Mouse (Mus musculus): ENCODE measurements at regions not wholly inside any gene's neighbourhood (a gene's known extent, or its start where the extent isn't known, plus 50 kb on each side); places are given as distances from the start of the nearest gene placed in this dataset.

- intact Hi-C loops (cut with DNase I; ENCODE audit: low total_unique reads) = no loop called here
- DNase-seq = no peak
These were observed 91.5 kb upstream of the Bach2 start for GRCm38 (mm10) chr4:32147146-32147545.

GRCm38 (mm10) chr4:32148597-32148996, 90.0 kb upstream of the Bach2 start:
- intact Hi-C loops (cut with DNase I; ENCODE audit: low total_unique reads) = no loop called here
- no peak for DNase-seq

GRCm38 (mm10) chr4:32149171-32149570, 89.4 kb upstream of the Bach2 start:
- intact Hi-C loops (cut with DNase I; ENCODE audit: low total_unique reads) = no loop called here

GRCm38 (mm10) chr4:32153356-32153755, 85.2 kb upstream of the Bach2 start:
- no peak for DNase-seq
- intact Hi-C loops (cut with DNase I; ENCODE audit: low total_unique reads) = loop anchor here (5.0 kb wide), 2 partner anchors 84 to 404 kb away; partner anchors contain the start of gene Bach2

More at GRCm38 (mm10) chr4:32149171-32149570, 89.4 kb upstream of the Bach2 start:
- no peak for DNase-seq

- DNase-seq = no peak
- intact Hi-C loops (cut with DNase I; ENCODE audit: low total_unique reads) = no loop called here
These were observed 81.6 kb upstream of the Bach2 start for GRCm38 (mm10) chr4:32156965-32157364.

- intact Hi-C loops (cut with DNase I; ENCODE audit: low total_unique reads) = no loop called here
- DNase-seq = no peak
These were observed 80.2 kb upstream of the Bach2 start for GRCm38 (mm10) chr4:32158451-32158850.

- intact Hi-C loops (cut with DNase I; ENCODE audit: low total_unique reads) = no loop called here
- no peak for DNase-seq
These were observed 79.7 kb upstream of the Bach2 start for GRCm38 (mm10) chr4:32158886-32159285.

- intact Hi-C loops (cut with DNase I; ENCODE audit: low total_unique reads) = no loop called here
- no peak for DNase-seq
These were observed 77.8 kb upstream of the Bach2 start for GRCm38 (mm10) chr4:32160815-32161214.

- no peak for DNase-seq
- intact Hi-C loops (cut with DNase I; ENCODE audit: low total_unique reads) = no loop called here
These were observed 76.5 kb upstream of the Bach2 start for GRCm38 (mm10) chr4:32161871-32162656.

GRCm38 (mm10) chr4:32162694-32163240, 75.8 kb upstream of the Bach2 start:
- no peak for DNase-seq
- intact Hi-C loops (cut with DNase I; ENCODE audit: low total_unique reads) = no loop called here

- intact Hi-C loops (cut with DNase I; ENCODE audit: low total_unique reads) = no loop called here
- no peak for DNase-seq
These were observed 74.4 kb upstream of the Bach2 start for GRCm38 (mm10) chr4:32164081-32164641.

- intact Hi-C loops (cut with DNase I; ENCODE audit: low total_unique reads) = no loop called here
- DNase-seq = no peak
These were observed 73.8 kb upstream of the Bach2 start for GRCm38 (mm10) chr4:32164736-32165241.

GRCm38 (mm10) chr4:32165918-32166528, 72.6 kb upstream of the Bach2 start:
- intact Hi-C loops (cut with DNase I; ENCODE audit: low total_unique reads) = no loop called here

GRCm38 (mm10) chr4:32167151-32167550, 71.5 kb upstream of the Bach2 start:
- DNase-seq = no peak
- intact Hi-C loops (cut with DNase I; ENCODE audit: low total_unique reads) = no loop called here

More at GRCm38 (mm10) chr4:32165918-32166528, 72.6 kb upstream of the Bach2 start:
- no peak for DNase-seq

- intact Hi-C loops (cut with DNase I; ENCODE audit: low total_unique reads) = no loop called here
- DNase-seq = no peak
These were observed 68.5 kb upstream of the Bach2 start for GRCm38 (mm10) chr4:32170106-32170459.

- DNase-seq = no peak
- intact Hi-C loops (cut with DNase I; ENCODE audit: low total_unique reads) = no loop called here
These were observed 68.0 kb upstream of the Bach2 start for GRCm38 (mm10) chr4:32170460-32171192.

- intact Hi-C loops (cut with DNase I; ENCODE audit: low total_unique reads) = no loop called here
- no peak for DNase-seq
These were observed 67.3 kb upstream of the Bach2 start for GRCm38 (mm10) chr4:32171291-32171690.

GRCm38 (mm10) chr4:32172992-32173391, 65.6 kb upstream of the Bach2 start:
- no peak for DNase-seq
- intact Hi-C loops (cut with DNase I; ENCODE audit: low total_unique reads) = no loop called here

GRCm38 (mm10) chr4:32174771-32175170, 63.8 kb upstream of the Bach2 start:
- no peak for DNase-seq
- intact Hi-C loops (cut with DNase I; ENCODE audit: low total_unique reads) = no loop called here

GRCm38 (mm10) chr4:32175231-32175630, 63.4 kb upstream of the Bach2 start:
- DNase-seq = no peak
- intact Hi-C loops (cut with DNase I; ENCODE audit: low total_unique reads) = no loop called here

Measured in gastrocnemius, postnatal 14 days (tissue).